Comparison of ENCODE assay signal across 10 mouse cellular contexts in genomic region chr7:144861769-144862070, GRCm38 (mm10). TPM values are rescaled to one million over a fixed set of nuclear protein-coding genes. Genes with fewer than 3 reads are reported as not detected.
DNase-seq lines count a peak whose midpoint lies in the region; ATAC-seq lines count a peak whose summit lies in the region.
"Had no signal": no experiment of that assay in that cellular context is flagged by ENCODE, and none has a peak within 500 bp of the region (broad histone marks: within the 10 kb centered on the region; RNA-seq: fewer than 3 reads in every experiment).

No protein-coding gene starts in this region.

- H3K4me3 ChIP-seq in lung, embryonic 16.5 days (ENCODE audit: low read length) = peak overlapping the region; percentile 32
- H3K4me3 ChIP-seq in limb, embryonic 11.5 days (ENCODE audit: low read depth, low read length) = peak overlapping the region; percentile 21
- H3K4me3 ChIP-seq in stomach, embryonic 16.5 days (replicated peaks; ENCODE audit: low read length) = peak overlapping the region; percentile 7; the same call in 1 of the 2 replicates

- H3K27ac ChIP-seq in lung, embryonic 16.5 days (ENCODE audit: low read length) = no peak overlapping the region
- no peak overlapping the region for H3K27ac ChIP-seq in limb, embryonic 11.5 days (replicated peaks; ENCODE audit: low read depth, low read length)
- no peak overlapping the region for H3K27ac ChIP-seq in stomach, embryonic 16.5 days (ENCODE audit: low read length)

- H3K9me3 ChIP-seq in lung, embryonic 16.5 days (ENCODE audit: control insufficient read depth, low read length) = no peaks in the 10 kb centered on the region
- H3K9me3 ChIP-seq in limb, embryonic 11.5 days (ENCODE audit: control insufficient read depth, low read length) = no peaks in the 10 kb centered on the region
- H3K9me3 ChIP-seq in stomach, embryonic 16.5 days (replicated peaks; ENCODE audit: control insufficient read depth, low read length) = no peaks in the 10 kb centered on the region

- no peak overlapping the region for H3K9ac ChIP-seq in lung, embryonic 16.5 days (ENCODE audit: low read length)
- H3K9ac ChIP-seq in limb, embryonic 11.5 days (ENCODE audit: low read length) = no peak overlapping the region; the same call in 1 of the 2 replicates
- no peak overlapping the region for H3K9ac ChIP-seq in stomach, embryonic 16.5 days (ENCODE audit: low read length)

- no peak for ATAC-seq in lung, embryonic 16.5 days (ENCODE audit: low read depth)
- no peak for ATAC-seq in limb, embryonic 11.5 days (ENCODE audit: insufficient number of reproducible peaks, low FRiP score, low TSS enrichment, low read depth)
- ATAC-seq in stomach, embryonic 16.5 days (ENCODE audit: insufficient read depth, low FRiP score) = no peak

- WGBS in lung, embryonic 16.5 days = under 1% methylated on average over 28 of the region's 28 CpGs
- 0% methylated on average over 28 of the region's 28 CpGs for WGBS in limb, embryonic 11.5 days
- WGBS in stomach, embryonic 16.5 days = under 1% methylated on average over 28 of the region's 28 CpGs

- peak; percentile 30 for DNase-seq in adrenal gland, postnatal 14 days
- no peak for DNase-seq in adrenal gland, postnatal 4 days (ENCODE audit: low spot score in 2 of 2)
- DNase-seq in lung, postnatal 4 days = no peak
- DNase-seq in limb, embryonic 11.5 days (ENCODE audit: low spot score) = peak; percentile 50
- no peak for DNase-seq in embryo, embryonic 10.5 days (ENCODE audit: low spot score)
- no peak for DNase-seq in MN1 (ENCODE audit: low spot score)
- DNase-seq: adrenal gland, adult 8-10 months; kidney, adult 9 months had no signal

- no peaks in the 10 kb centered on the region for H3K36me3 ChIP-seq in lung, embryonic 16.5 days (ENCODE audit: control insufficient read depth, insufficient read depth, low read length)
- H3K36me3 ChIP-seq in limb, embryonic 11.5 days (ENCODE audit: control insufficient read depth, insufficient read depth, low read length) = no peaks in the 10 kb centered on the region
- H3K36me3 ChIP-seq in stomach, embryonic 16.5 days (ENCODE audit: control insufficient read depth, insufficient read depth, low read length) = no peaks in the 10 kb centered on the region

- H3K4me2 ChIP-seq in lung, embryonic 16.5 days (ENCODE audit: low read depth, low read length) = peak overlapping the region; percentile 41
- H3K4me2 ChIP-seq in limb, embryonic 11.5 days (ENCODE audit: low read depth, severe bottlenecking) = peak overlapping the region; percentile 29; the same call in 1 of the 2 replicates
- H3K4me2 ChIP-seq in stomach, embryonic 16.5 days (ENCODE audit: low read depth, low read length) = no peak overlapping the region; the same call in 1 of the 2 replicates

- H3K27me3 ChIP-seq in lung, embryonic 16.5 days (ENCODE audit: control insufficient read depth, insufficient read depth, low read depth, low read length) = peaks cover 66% of the 10 kb centered on the region
- H3K27me3 ChIP-seq in limb, embryonic 11.5 days (ENCODE audit: control insufficient read depth, insufficient read depth, low read length) = peaks cover 69% of the 10 kb centered on the region
- H3K27me3 ChIP-seq in stomach, embryonic 16.5 days (ENCODE audit: control insufficient read depth, insufficient read depth, low read length) = peaks cover 71% of the 10 kb centered on the region

- peaks cover 9% of the 10 kb centered on the region; the same call in 1 of the 2 replicates for H3K4me1 ChIP-seq in lung, embryonic 16.5 days (replicated peaks; ENCODE audit: control insufficient read depth, insufficient read depth, low read length)
- peaks cover 8% of the 10 kb centered on the region for H3K4me1 ChIP-seq in limb, embryonic 11.5 days (ENCODE audit: control insufficient read depth, insufficient read depth, low read length)
- peaks cover 6% of the 10 kb centered on the region for H3K4me1 ChIP-seq in stomach, embryonic 16.5 days (ENCODE audit: control insufficient read depth, insufficient read depth, low read length)

RNA-seq across cellular contexts. Expression of gene Fgf4, which starts 14.6 kb away (rescaled TPM):
- total RNA-seq in adrenal gland, postnatal 14 days (2021) = not detected in 2 replicates
- not detected for total RNA-seq in adrenal gland, postnatal 4 days (2021)
- polyA plus RNA-seq in lung, embryonic 16.5 days (2015; fragmentation: Nextera tagmentation; extraction: Ambion mirVana) = not detected in 2 replicates
- 0.17 and 0.78 TPM in 2 replicates for polyA plus RNA-seq in limb, embryonic 11.5 days (2014; fragmentation: Nextera tagmentation; extraction: Ambion mirVana)
- 0.08 TPM in 1 of 2 replicates, not detected in the other for polyA plus RNA-seq in stomach, embryonic 16.5 days (2015; fragmentation: Nextera tagmentation; extraction: Ambion mirVana)
- total RNA-seq: adrenal gland, adult 8-10 months had no signal

RNA-seq across cellular contexts. Expression of gene Fgf3, which starts 23.8 kb away (rescaled TPM):
- total RNA-seq in adrenal gland, postnatal 14 days (2021) = 0.70 and 0.83 TPM in 2 replicates
- total RNA-seq in adrenal gland, postnatal 4 days (2021) = 1 to 10 TPM in 1 of 2 experiments, under 1 TPM in 1; 0.82 to 1.1 TPM
- not detected in 2 replicates for polyA plus RNA-seq in lung, embryonic 16.5 days (2015; fragmentation: Nextera tagmentation; extraction: Ambion mirVana)
- polyA plus RNA-seq in limb, embryonic 11.5 days (2014; fragmentation: Nextera tagmentation; extraction: Ambion mirVana) = 0.47 TPM in 1 of 2 replicates, not detected in the other
- not detected in 2 replicates for polyA plus RNA-seq in stomach, embryonic 16.5 days (2015; fragmentation: Nextera tagmentation; extraction: Ambion mirVana)

RNA-seq across cellular contexts. Expression of gene Fgf15, which starts 34.6 kb away (rescaled TPM):
- total RNA-seq in adrenal gland, postnatal 14 days (2021) = not detected in 2 replicates
- total RNA-seq in adrenal gland, postnatal 4 days (2021) = under 1 TPM in 1 of 2 experiments, not detected in 1; 0.53 TPM
- not detected in 2 replicates for polyA plus RNA-seq in lung, embryonic 16.5 days (2015; fragmentation: Nextera tagmentation; extraction: Ambion mirVana)
- 0.47 and 0.52 TPM in 2 replicates for polyA plus RNA-seq in limb, embryonic 11.5 days (2014; fragmentation: Nextera tagmentation; extraction: Ambion mirVana)
- polyA plus RNA-seq in stomach, embryonic 16.5 days (2015; fragmentation: Nextera tagmentation; extraction: Ambion mirVana) = not detected in 2 replicates

RNA-seq across cellular contexts. Expression of gene LTO1, which starts 53.2 kb away (rescaled TPM):
- 24.1 and 33.2 TPM in 2 replicates for total RNA-seq in adrenal gland, postnatal 14 days (2021)
- 10 to 100 TPM; 27.6 to 32.9 TPM for total RNA-seq in adrenal gland, postnatal 4 days (2021)
- polyA plus RNA-seq in lung, embryonic 16.5 days (2015; fragmentation: Nextera tagmentation; extraction: Ambion mirVana) = 28.2 and 29.1 TPM in 2 replicates
- 22.6 and 23.3 TPM in 2 replicates for polyA plus RNA-seq in limb, embryonic 11.5 days (2014; fragmentation: Nextera tagmentation; extraction: Ambion mirVana)
- 27.9 and 28.6 TPM in 2 replicates for polyA plus RNA-seq in stomach, embryonic 16.5 days (2015; fragmentation: Nextera tagmentation; extraction: Ambion mirVana)

Comparison
In these comparisons a context has a peak if more than half of its experiments do, and no peak if none do; other contexts are left out.
1. DNase-seq: peak in adrenal gland, postnatal 14 days (single experiment) and limb, embryonic 11.5 days (single experiment); none in adrenal gland, postnatal 4 days (0 of 2), lung, postnatal 4 days (0 of 2), embryo, embryonic 10.5 days (single experiment) and MN1 (single experiment).
2. Peak in every context shown above with its lines, with median percentiles within 50 percentile points of each other: H3K4me3 ChIP-seq.